Mouse (Mus musculus) activated CD4-positive, CD25-positive, alpha-beta regulatory T cell, adult 9 weeks (primary cell): Measurements from ENCODE around the gene Evi2. TPM values are rescaled to one million over a fixed set of nuclear protein-coding genes. Genes with fewer than 3 reads are reported as not detected.

ENCODE experiments used
- polyA plus RNA-seq: library from polyadenylated mRNA; unstranded; fragments of 100-300 nt; shearing (Covaris generic); gene quantifications from one replicate; pipeline ENCODE4 v1.2.1, GENCODE M21; 2017

Gene Evi2
- polyA plus RNA-seq, result 5.3 TPM

DNA sequence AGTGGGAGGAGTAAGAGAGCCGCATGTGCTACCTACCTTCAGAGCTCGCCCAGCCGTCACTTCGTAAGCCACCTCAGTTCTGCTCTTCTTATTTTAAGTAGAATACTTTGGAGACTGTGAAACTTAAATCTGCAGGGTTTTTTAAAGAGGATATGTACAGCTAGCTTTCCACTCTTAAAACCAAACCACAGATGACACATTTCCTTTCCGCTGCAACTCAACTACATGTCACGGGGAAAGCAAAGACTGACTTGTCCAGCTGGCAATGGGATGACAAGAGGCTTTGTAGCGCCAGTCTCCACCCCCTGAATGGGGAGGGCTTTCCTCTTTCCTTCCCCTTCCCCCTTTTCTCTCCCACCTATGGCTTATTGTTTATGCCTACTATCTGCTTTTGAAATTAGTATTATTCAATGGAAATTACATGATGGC is at the start of gene Evi2, which contains the start of gene Evi2a:
Evi2 (minus strand) TSS at position 257 of the 429 bp plus-strand sequence.
Evi2a (minus strand) TSS at position 277 of the 429 bp plus-strand sequence.

DNA sequence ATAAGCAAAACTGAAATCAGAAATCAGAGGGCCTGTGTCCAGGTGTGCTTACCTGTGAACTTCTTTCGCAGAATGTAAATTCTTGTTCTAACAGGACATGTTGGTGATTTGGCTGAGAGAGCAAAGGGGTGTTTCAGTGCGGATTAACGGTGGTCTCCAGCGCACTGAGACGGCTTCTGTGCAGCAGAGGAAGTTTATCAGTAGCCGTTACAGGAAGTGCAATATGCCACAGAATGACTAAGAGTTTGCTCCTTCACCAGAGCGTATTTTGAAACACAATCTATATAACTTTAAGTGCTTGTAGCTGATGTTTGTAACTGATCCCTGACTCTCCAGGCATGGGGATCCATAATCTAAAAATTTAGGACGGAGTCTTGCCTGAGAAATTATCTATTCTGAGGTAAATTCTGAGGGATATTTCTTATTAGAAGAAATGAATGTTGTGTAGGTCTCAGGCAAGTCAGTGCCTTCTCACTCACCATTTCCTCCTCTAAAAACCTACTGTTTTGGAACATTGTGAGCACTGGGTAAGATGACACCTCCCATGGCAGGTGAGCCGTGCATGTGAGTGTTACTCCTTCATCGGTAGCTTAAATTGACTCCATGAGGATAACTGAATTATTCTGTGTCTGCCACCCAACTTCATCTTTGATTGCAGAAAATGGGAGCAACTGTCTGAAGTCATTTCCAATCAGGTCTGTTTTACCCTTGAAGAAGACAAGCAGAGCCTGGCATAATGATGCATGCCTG is 6.7 kb downstream of the Evi2 start, which contains the start of gene Evi2b:
Evi2b (minus strand) TSS at position 203 of the 750 bp plus-strand sequence.

DNA sequence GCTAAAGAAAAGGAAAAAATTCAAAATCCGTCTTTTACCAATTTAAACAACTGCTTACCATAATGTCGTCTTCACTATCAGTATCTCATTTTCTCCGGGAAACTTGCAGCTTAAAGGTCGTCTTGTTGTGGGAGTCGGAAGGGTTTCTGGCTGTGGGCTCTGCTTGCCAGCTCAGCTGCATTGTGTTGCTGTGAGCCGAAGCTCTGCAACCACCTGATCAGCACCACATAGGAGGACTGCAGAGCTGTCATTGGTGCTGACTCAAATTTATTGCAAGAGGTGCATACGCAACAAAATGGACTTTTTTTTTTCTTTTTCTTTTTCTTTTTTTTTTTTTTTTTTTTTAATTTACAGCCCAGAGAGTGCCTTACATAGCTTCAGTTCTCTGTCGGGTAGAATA is 26.5 kb downstream of the Evi2 start, which contains the start of gene Omg:
Omg (minus strand) TSS at position 240 of the 400 bp plus-strand sequence.

Other genes starting within 250 kb of the Evi2 start
- not detected for gene Gm9964, start 233.7 kb downstream of the Evi2 start, polyA plus RNA-seq
- 1.1 TPM for gene Nf1, start 190.9 kb downstream of the Evi2 start, polyA plus RNA-seq
- gene Omg, start 26.5 kb downstream of the Evi2 start, polyA plus RNA-seq, result not detected
- 74.2 TPM for gene Evi2b, start 6.8 kb downstream of the Evi2 start, polyA plus RNA-seq
- gene Evi2a, start within 50 bp of the Evi2 start, polyA plus RNA-seq, result 35.4 TPM
- gene Rab11fip4, start 60.6 kb upstream of the Evi2 start, polyA plus RNA-seq, result 22.4 TPM